Mouse (Mus musculus): ENCODE data around the gene Gm43738. TPM values are rescaled to one million over a fixed set of nuclear protein-coding genes. Genes with fewer than 3 reads are reported as not detected.
"Not testable (repeated sequence)": the region's sequence is repeated elsewhere in the genome, so short reads cannot be mapped to it uniquely, and the experiment has no call there.

The Gm43738 gene
- total RNA-seq, 2 experiments from 2014 or later, result not detected

DNA sequence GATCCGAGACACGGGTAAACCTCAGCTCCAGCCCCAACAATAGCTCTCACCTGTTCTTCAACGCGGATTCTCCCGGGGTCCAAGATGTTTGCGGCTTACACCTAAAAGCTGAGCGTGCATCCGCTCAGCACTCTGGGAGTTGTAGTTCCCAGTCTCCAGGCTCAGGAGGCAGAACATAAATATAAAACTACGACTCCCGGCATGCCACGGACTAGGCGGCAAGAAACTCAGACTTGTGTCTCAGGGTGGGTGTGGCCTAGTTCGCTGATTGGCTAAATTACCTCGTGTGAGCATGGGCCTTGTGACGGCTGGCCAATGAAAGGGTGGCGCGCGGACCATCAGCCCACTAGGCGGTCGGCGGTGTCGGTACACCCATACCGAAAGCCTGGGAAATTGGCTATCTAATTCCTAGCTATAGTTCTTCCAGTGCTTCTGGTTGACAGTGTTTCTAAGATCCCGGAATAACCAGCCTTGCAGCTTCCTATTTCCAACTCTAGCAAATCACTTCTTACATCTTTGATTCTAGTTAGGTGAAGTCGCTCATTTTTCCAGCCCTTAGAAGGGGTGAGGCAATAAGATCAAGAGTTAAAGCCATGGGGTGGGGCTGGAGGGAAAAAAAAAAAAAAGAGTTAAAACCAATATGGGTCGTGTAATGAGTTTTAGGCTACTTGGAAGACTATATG, 1.1 kb upstream of the Gm43738 start, which contains the start of gene Fdps:
Gene Fdps, minus strand, starts transcription at position 148 of the 683 bp plus-strand sequence.
- peak; percentile 94 for DNase-seq

DNA sequence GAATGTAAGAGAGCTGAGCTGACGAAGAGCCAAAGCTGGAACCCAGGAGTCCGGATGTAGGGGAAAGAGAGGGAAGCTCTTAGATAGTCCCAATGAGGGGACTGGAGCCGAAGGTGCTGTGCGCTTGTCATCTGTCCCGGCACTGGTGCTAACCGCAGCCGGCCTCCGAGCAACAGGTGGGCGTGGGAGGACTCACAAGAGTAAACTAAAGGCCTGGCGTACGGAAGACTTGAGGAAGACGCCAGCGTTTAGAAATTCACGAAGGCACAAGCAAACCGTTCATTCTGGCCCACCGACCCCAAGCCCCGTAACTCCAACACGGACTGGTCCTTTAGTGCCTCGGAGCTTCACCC, 536 bp upstream of the Gm43738 start:
- no peak for DNase-seq

DNA sequence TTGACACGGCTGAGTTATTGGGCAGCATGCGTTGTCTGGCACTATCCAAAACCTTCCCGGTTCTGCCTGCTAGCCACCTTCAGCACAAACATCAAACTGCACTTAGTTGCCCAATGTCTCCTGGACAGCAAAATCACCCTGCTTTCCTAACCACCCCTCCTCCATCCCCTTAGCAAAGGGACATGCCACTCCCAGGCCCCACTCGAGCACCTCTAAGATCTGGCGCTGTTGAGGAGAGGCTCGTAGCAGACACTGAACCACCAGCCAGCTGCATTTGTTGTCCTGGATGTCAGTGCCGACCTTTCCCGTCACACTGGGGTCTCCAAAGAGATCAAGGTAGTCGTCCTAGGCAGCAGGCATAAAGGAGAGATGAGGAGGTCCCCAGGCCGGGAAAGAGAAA, 6.9 kb downstream of the Gm43738 start:
- DNase-seq, result no peak

DNA sequence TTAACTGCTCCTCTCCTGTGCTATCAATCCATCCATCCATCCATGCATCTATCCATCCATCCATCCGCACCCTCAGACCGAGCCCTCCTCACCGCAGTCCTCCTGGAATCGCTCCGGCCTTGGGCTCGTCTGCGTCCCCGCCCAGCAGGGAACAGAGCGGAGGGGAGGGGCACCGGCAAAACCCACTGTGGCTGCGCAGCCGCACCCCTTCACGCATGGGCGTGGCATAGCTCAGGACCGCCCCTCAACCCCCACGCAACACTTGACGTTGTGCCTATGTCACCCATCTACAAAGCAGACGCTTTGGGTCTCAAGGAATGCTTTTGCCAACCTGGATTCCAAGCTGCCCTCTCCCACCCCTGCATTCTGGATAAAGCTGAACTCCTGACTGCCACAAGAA, 7.7 kb downstream of the Gm43738 start, which contains the start of gene Rusc1:
Gene Rusc1, minus strand, starts transcription at position 137 of the 400 bp plus-strand sequence.
- DNase-seq, result peak; percentile 90

DNA sequence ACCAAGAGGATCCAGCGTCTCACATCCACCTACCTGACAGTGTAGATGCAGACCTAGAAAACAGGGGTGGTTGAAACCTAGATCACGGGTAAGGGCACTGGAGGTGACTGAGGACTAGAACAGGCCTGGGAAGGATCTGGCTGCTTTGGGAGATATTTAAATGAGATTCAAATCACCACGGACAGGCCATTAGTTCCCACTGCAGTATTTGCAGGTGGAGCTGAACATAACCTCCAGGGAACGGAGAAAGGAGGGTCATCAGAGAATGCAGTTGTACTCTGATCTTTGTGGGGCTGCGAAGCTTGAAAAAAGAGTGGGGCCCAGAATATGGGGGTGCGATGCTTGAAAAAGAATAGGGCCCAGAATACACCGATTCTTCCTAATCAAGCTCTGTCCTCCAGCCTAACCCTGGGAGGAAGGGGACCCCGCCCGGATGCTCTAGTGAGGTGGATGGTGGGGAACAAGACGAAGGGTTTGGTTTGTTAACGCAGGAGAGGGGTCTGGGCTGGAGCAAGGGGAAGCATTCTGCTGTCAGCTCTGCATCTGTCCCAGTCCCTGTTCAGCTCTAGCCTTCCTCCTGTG, 8.3 kb downstream of the Gm43738 start:
- no peak for DNase-seq

DNA sequence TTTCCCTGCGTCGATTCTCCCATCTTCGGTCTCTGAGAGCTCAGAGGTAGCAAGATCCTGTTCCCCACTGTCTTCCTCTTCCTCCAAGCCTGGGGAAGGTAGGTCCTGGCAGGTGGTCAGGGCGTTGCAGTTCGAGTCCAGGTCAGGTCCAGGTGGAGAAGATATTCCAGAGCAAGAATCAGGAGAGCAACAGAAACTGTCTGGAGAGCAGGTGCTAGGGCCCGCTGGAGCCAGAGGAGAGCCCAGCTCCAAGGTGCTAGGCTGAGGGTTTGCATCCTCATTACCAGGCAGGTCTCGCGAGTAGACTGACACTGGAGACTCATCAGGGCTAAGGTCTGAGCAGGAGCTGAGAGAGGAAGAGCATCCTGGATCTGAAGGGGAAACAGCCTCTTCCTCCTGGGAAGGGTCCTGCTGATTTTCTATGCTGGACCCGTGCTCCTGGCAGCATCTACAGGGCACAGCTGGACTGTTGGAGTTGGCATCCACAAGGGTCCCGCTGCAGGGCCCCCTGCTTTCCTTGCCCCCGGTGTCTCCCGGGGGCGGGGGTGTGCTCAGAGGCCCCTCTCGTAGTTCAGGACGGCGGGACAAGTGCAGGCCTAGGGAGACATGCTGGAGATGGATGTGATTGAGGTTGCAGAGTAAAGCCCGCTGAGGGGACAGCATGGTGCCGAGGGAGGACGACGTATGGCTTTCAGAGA, 8.9 kb downstream of the Gm43738 start:
- no peak for DNase-seq

DNA sequence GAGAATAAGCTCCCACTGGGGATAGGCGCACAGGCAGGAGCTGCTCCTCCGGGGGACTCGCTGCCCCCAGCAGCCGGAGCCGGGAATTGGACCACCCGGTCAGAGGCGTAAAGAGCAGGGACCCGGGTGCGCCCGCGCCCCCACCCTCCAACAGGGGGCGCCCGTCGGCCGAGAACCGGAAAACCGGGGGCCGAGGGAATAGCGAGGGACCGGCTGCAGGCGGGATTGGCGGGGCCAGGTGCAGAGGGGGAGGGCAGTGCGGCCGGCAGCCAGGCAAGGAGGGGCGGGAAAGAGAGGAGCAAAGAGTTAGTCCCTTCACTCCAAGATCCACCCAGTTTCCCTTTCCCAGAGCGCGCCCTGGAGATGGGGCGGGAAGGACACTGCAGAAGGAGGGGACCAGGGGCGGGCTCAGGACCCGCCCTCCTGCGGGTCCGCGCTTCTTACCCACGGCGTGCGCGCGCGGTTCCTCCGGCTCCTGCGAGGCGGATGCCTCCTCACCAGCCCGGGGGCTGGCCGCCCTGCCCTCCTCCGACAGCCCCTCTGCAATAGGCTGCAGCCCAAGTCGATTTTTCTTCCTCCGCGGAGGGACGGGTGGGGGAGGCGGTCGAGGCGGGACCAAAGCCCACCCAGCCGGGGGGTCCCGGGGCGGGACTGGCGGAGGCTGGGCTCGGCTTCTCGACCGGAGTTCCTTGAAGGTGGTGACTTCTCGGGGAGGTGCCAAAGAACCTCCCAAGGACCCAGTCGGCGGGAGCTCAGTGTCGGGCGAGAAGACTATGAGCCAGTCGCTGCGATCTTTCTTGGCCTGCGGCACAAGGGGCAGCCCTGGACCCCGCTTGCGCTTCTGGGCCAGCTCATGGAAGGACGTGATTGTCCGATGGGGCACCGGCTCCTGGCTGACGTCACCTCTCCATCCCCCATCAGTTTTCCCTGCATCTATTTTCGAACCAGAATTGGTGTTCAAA, 9.9 kb downstream of the Gm43738 start:
- DNase-seq, result peak; percentile 92

DNA sequence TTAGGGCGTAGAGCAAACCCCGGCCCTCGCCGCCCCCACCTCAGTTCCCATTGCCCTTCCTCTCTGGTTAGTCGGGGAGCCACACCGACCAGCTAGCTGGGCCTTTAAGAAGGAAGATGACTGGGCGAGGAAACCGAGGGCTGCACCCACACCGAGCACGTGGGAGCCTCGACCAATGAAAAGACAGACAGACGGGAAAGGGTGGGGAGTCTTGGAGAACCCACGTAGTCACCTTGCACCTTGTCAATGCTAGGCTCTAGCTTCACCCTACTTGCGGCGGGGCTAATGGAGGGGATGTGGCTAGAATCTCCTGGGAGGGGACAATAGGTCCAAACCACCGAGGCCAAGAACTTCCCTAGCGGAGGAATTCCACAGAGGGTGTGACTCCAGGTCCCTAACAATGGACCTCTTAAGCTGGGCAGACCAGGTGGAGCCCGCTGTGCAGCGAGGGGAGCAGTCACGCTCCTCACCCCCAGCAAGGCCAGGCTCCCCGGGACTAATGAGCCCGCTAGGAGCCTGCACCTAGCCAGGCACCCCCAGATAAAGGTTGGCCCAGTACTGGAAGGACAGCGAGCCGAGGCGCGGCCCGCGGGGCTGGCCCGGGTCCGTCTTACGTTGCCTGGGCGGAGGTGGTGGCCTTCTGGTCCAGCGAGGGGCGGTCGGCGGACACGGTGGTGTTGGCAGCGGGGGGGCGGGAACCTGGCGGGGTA, 10.9 kb downstream of the Gm43738 start:
- peak; percentile 91 for DNase-seq

DNA sequence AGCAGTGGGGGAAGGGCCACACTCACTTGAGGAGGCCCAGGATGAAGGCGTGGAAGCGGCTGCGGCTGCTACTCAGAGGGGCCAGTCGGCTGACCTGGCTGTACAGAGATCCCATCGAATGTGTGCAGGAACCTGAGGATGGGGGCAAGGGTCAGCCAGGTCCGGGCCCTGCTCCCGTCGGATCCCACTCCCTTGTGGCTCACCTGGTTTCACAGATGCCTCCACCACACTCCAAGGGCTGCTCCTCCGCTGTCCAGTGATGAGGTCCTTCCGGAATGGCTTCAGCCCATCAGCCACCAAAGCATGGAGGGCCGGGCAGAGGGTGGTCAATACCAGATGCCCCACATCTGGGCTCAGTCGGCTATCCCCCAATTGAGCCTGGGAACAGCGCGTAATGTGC, 11.9 kb downstream of the Gm43738 start:
- no peak for DNase-seq

DNA sequence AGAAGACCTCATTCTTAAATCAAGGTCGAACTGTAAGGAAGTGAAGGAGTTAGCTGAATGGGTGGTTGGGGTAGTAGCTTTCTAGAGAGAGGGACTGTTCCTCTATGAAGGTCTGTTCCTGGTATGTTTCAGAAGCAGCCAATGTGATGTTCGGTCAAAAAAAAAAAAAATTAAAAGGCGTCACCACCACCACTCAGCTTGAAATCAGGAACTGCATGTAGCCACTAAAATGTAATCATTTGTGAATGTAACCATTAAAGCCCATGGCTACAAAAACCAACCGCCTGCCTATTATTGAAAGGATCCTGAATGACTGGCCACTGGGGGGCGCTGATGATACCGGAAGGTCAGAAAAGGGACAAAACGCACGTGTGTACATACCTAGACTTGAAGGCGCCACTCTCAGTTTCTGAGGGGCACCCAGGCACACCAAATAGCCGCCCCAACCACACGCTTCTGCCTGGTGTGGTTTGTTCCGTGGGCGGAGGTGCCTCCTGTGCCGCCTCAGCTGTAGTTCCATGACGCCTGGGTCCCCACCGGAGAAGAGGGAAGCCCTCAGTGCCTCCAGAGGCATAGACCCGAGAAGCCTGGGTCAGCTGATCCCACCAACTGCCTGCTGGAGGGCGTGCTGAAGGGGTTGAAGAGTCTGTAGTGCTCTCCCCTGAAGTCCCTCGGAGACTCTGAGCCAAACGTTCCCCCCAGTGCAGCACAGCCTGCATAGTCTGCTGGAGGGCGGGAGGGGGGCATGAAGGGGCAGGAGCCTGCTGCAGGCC, 13.4 kb downstream of the Gm43738 start:
- DNase-seq, result peak; percentile 89

DNA sequence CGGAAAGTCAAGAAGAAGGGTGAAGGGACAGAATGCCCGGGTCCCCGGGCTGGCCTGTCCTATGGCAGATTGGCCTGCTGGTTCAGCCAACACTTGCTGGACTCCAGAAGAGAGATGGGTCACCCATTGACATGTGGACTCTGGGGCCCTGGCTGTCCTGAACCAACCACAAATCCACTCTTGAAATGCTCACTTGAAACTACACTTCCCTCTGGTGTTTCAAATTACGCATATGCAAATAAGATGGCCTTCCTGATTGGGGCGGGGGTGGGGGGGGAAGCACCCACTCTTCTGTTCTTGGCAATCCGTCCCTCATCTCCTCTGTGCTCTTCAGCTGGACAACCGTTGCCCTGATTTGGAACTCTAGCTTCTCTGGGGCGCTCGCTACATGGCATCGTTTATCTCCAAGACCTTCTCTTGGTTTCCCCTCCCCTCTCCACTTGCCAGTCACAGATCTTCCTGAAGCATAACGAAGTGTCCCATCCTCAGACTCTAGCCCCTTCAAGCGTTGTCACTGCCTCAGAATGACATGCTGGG, 16.2 kb downstream of the Gm43738 start:
- DNase-seq, result no peak

DNA sequence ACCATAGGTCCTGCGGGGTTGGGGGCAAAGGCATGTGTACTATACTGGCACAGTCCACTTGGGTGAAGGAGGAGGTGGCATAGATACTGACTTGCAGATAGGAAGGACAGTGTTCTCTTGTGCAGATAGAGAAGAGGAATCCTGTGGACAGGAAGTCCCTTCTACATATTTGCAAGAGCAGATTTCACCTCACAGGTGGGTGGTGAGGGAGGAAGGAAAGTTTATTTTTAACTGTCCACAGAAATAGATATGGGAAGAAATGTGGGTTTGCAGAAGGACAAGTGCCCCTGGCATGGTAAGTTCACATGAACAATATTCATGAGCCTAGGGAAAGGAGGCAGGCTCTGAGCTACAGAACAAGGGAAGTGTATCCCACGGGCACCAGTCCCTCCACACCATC, 16.8 kb downstream of the Gm43738 start:
- no peak for DNase-seq

DNA sequence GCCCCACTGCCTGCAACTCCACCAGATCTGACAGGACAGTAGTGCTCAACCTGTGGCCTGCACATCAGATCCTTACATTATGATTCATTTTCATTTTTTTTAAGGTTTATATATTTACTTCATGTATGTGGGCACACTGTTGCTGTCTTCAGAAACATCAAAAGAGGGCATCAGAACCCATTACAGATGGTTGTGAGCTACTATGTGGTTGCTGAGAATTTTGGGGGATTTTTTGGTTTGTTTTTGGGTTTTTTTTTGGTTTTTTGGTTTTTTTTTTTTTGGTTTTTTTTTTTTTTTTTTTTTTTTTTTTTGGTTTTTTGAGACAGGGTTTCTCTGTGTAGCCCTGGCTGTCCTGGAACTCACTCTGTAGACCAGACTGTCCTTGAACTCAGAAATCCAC, 18.6 kb downstream of the Gm43738 start:
- DNase-seq, result not testable (repeated sequence)

DNA sequence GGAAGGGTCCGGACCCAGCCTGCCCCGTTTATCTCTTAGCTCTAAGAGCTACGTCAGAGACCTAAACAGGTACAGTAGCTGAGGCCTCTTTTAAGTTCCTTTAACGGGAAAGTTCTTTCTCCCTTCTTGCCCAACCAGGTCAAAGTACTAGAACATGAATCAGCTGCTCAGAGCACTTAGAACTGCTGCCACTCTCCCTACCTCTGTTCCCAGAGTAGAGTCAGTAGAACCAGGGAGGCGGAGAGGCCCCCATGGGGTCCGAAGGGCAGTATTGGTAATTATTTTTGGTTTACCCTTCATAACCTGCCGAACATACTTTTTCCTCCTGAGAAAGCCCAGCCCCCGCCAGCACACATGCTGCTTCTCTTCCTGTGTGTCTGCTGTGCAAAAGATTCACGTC, 23.5 kb downstream of the Gm43738 start:
- DNase-seq, result no peak

DNA sequence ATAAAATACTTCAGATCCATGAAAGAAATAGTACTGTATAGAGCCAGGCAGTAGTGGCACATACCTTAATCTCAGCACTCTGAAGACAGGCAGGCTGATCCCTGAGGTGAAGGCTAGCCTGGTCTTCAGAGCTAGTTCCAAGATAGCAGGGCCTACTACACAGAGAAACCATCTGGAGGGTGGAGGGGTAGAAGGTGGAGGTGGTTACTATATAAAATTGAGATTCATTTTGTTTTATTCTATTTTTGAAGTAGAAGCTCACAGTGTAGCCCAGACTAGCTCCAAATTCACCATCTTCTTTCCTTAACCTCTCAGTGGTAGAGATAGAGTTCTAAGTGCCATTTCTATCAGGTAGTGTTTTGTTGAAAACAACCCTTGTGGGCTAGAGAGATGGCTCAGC, 33.6 kb downstream of the Gm43738 start:
- no peak for DNase-seq

DNA sequence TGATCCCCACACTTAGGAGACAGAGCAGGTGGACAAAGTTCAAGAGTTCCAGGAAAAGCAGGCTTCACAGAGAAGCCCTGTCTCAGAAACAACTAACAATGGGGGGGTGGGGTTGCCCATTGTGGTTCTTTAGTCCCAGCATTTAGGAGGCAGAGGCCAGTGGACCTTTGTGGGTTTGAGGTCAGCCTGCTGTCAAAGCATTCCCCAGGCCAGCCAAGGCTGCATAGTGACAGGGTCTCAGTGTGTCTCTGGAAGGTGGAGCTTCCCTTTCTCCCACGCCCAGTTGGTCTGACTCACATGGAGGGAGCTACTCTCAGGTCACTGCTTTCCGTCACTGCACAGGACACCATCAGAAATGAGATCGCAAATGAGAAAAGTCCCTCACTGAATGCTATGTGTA, 39.2 kb downstream of the Gm43738 start:
- DNase-seq, result no peak

DNA sequence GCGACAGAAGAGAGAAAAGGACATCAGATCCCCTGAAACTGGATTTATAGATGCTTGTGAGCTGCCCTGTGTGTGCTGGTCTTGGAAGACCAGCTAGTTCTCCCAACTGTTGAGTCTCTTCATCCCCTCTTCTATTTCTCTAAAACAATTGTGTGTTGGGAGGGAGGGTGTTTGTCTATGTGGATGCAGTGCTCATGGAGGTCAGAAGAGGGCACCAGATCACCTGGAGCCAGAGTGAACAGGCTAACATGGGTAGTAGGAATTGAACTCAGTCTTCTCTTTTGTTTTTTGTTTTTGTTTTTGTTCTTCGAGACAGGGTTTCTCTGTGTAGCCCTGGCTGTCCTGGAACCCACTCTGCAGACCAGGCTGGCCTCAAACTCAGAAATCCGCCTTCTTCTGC, 42.1 kb downstream of the Gm43738 start:
- peak; percentile 38 for DNase-seq

DNA sequence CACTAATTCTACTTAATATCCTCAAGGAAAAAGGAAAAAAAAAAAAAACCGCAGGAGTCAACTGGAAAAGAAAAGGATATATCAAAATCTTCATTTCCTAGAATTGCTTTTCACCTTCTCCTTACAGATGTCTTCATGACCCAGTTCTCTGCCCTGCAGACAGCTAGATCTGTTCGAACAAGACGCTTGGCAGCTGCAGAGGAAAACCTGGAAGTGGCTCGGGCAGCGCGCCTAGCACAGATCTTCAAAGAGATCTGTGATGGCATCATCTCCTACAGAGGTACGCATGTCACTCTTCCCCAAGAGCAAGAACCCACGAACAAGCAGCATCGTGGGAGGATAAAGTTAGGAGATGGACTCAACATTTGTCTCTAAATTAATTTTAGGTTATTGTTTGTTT, 42.5 kb downstream of the Gm43738 start:
- no peak for DNase-seq

DNA sequence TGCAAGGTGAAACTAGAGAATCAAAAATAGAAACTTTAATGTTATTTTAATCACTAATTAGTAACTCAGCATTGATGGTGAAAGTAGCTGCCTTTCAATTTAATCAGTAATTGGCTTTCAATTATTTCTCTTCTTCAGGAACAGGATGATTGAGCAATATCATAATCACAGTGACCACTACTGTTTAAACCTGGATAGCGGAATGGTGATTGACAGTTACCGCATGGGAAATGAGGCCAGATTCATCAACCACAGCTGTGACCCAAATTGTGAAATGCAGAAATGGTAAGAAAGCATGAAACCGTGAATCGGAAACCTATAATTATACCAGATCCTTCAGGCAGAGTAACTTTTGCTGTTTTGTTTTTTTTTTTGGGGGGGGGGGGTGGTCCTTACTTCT, 57.5 kb downstream of the Gm43738 start:
- DNase-seq, result no peak
